In the genomic region with DNA sequence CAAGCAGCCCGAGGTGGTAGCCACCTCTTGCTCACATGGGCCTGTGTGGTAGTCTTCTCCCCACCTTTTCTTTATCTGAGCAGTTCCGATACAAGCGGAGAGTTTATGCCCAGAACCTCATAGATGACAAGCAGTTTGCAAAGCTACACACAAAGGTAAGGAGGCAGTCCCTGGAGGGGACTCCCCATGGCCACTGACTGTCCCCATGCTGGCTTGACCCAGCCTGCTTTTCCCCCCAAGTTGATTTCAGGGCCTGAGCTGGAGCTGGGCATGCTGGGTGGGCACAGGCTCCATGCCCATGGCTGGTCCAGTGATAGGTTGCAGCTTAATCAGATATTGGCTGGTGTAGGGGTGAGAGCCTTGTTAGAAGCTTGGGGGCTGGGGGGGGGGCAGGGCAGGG, we compare ENCODE assay signal across 17 mouse cellular contexts. TPM values are rescaled to one million over a fixed set of nuclear protein-coding genes. Genes with fewer than 3 reads are reported as not detected.
DNase-seq lines count a peak whose midpoint lies in the region; ATAC-seq and TF ChIP-seq lines count a peak whose summit lies in the region.
"Had no signal": no experiment of that assay in that cellular context is flagged by ENCODE, and none has a peak within 500 bp of the region (broad histone marks: within the 10 kb centered on the region; RNA-seq: fewer than 3 reads in every experiment).

No protein-coding gene starts in this region.

- no peaks in the 10 kb centered on the region for H3K9me3 ChIP-seq in intestine, embryonic 14.5 days (ENCODE audit: control insufficient read depth, low read length)
- H3K9me3 ChIP-seq in intestine, embryonic 15.5 days = no peaks in the 10 kb centered on the region
- H3K9me3 ChIP-seq in midbrain, embryonic 10.5 days (replicated peaks) = no peaks in the 10 kb centered on the region
- H3K9me3 ChIP-seq in midbrain, embryonic 14.5 days (ENCODE audit: control insufficient read depth, low read length) = no peaks in the 10 kb centered on the region
- no peaks in the 10 kb centered on the region for H3K9me3 ChIP-seq in midbrain, postnatal 0 days (ENCODE audit: low read length)
- H3K9me3 ChIP-seq: embryonic facial prominence, embryonic 15.5 days; forebrain, embryonic 13.5 days had no signal

- H3K4me1 ChIP-seq in intestine, embryonic 14.5 days (replicated peaks; ENCODE audit: control insufficient read depth, insufficient read depth, low read length) = no peaks in the 10 kb centered on the region; the same call in 1 of the 2 replicates
- peaks cover 13% of the 10 kb centered on the region for H3K4me1 ChIP-seq in intestine, embryonic 15.5 days (replicated peaks)
- peaks cover 42% of the 10 kb centered on the region for H3K4me1 ChIP-seq in midbrain, embryonic 10.5 days
- H3K4me1 ChIP-seq in midbrain, embryonic 14.5 days (ENCODE audit: control insufficient read depth, insufficient read depth, low read length) = peaks cover 16% of the 10 kb centered on the region
- no peaks in the 10 kb centered on the region; the same call in 1 of the 2 replicates for H3K4me1 ChIP-seq in midbrain, postnatal 0 days (ENCODE audit: insufficient read depth, low read length)

- H3K4me2 ChIP-seq in intestine, embryonic 14.5 days (ENCODE audit: low read length) = peak overlapping the region; percentile 91; the same call in 1 of the 2 replicates
- H3K4me2 ChIP-seq in intestine, embryonic 15.5 days (replicated peaks) = no peak overlapping the region; the same call in 1 of the 2 replicates
- no peak overlapping the region; the same call in 1 of the 2 replicates for H3K4me2 ChIP-seq in midbrain, embryonic 14.5 days (ENCODE audit: low read length)
- H3K4me2 ChIP-seq in midbrain, postnatal 0 days (ENCODE audit: low read depth, low read length, poor library complexity, severe bottlenecking) = peak overlapping the region; percentile 91; the same call in 1 of the 2 replicates

- TF ChIP-seq CTCF in midbrain, postnatal 0 days (IDR thresholded peaks at IDR 0.05) = no peak

- WGBS in intestine, embryonic 14.5 days = 87% methylated on average over 3 of the region's 3 CpGs
- WGBS in intestine, embryonic 15.5 days = 88% methylated on average over 3 of the region's 3 CpGs
- 87% methylated on average over 3 of the region's 3 CpGs for WGBS in midbrain, embryonic 10.5 days
- WGBS in midbrain, embryonic 14.5 days = 88% methylated on average over 3 of the region's 3 CpGs
- 88% methylated on average over 3 of the region's 3 CpGs for WGBS in midbrain, postnatal 0 days

- DNase-seq in heart, adult 11 months = peak; percentile 92
- no peak for DNase-seq in heart, adult 8-10 months (ENCODE audit: low spot score)
- no peak for DNase-seq in intestine, embryonic 14.5 days (ENCODE audit: low spot score)
- DNase-seq in midbrain, embryonic 10.5 days (ENCODE audit: low spot score) = no peak
- no peak for DNase-seq in midbrain, embryonic 14.5 days
- no peak for DNase-seq in midbrain, postnatal 0 days (ENCODE audit: low spot score)
- DNase-seq in layer of hippocampus, postnatal 36 days = no peak
- DNase-seq: adrenal gland, postnatal 14 days; cerebellum, postnatal 25 days; gastrocnemius, postnatal 10 days; right cerebral cortex, postnatal 14 days had no signal

- H3K4me3 ChIP-seq in intestine, embryonic 14.5 days (ENCODE audit: low read depth, low read length) = no peak overlapping the region
- H3K4me3 ChIP-seq in intestine, embryonic 15.5 days (replicated peaks) = no peak overlapping the region
- 0 out of 2 replicates have a peak overlapping the region, but pooled peaks have one; percentile 83 for H3K4me3 ChIP-seq in midbrain, embryonic 10.5 days
- H3K4me3 ChIP-seq in midbrain, embryonic 14.5 days (replicated peaks; ENCODE audit: low read depth, low read length) = no peak overlapping the region
- no peak overlapping the region for H3K4me3 ChIP-seq in midbrain, postnatal 0 days (ENCODE audit: low read depth, low read length)

- H3K9ac ChIP-seq in intestine, embryonic 14.5 days (ENCODE audit: low read length) = no peak overlapping the region
- H3K9ac ChIP-seq in intestine, embryonic 15.5 days = no peak overlapping the region
- no peak overlapping the region for H3K9ac ChIP-seq in midbrain, embryonic 14.5 days (replicated peaks; ENCODE audit: low read length)
- no peak overlapping the region for H3K9ac ChIP-seq in midbrain, postnatal 0 days (replicated peaks; ENCODE audit: low read length, poor library complexity, severe bottlenecking)
- H3K9ac ChIP-seq: embryonic facial prominence, embryonic 15.5 days; forebrain, embryonic 13.5 days had no signal

- H3K36me3 ChIP-seq in intestine, embryonic 14.5 days (ENCODE audit: control insufficient read depth, insufficient read depth, low read length) = peaks cover 11% of the 10 kb centered on the region; the same call in 1 of the 2 replicates
- no peaks in the 10 kb centered on the region for H3K36me3 ChIP-seq in intestine, embryonic 15.5 days
- peaks cover 16% of the 10 kb centered on the region for H3K36me3 ChIP-seq in midbrain, embryonic 10.5 days
- peaks cover 13% of the 10 kb centered on the region; the same call in 1 of the 2 replicates for H3K36me3 ChIP-seq in midbrain, embryonic 14.5 days (ENCODE audit: control insufficient read depth, insufficient read depth, low read length)
- H3K36me3 ChIP-seq in midbrain, postnatal 0 days (ENCODE audit: insufficient read depth, low read length) = peaks cover 21% of the 10 kb centered on the region

- peaks cover 27% of the 10 kb centered on the region for H3K27me3 ChIP-seq in intestine, embryonic 14.5 days (replicated peaks; ENCODE audit: control insufficient read depth, insufficient read depth, low read length)
- H3K27me3 ChIP-seq in intestine, embryonic 15.5 days (replicated peaks) = peaks cover 15% of the 10 kb centered on the region
- H3K27me3 ChIP-seq in midbrain, embryonic 10.5 days (ENCODE audit: low read depth, poor library complexity, severe bottlenecking) = peaks cover 53% of the 10 kb centered on the region
- peaks cover 11% of the 10 kb centered on the region; the same call in 1 of the 2 replicates for H3K27me3 ChIP-seq in midbrain, embryonic 14.5 days (ENCODE audit: control insufficient read depth, insufficient read depth, low read length)
- no peaks in the 10 kb centered on the region for H3K27me3 ChIP-seq in midbrain, postnatal 0 days (ENCODE audit: insufficient read depth, low read length)

- ATAC-seq in intestine, embryonic 14.5 days (replicated peaks; ENCODE audit: low FRiP score, low TSS enrichment, low read depth) = no peak
- ATAC-seq in intestine, embryonic 15.5 days = no peak
- ATAC-seq in midbrain, embryonic 14.5 days (ENCODE audit: low FRiP score, low TSS enrichment) = no peak
- ATAC-seq in midbrain, postnatal 0 days (ENCODE audit: low FRiP score) = no peak
- ATAC-seq: inflammation-experienced regulatory T-cells, adult 6 months had no signal

- H3K27ac ChIP-seq in intestine, embryonic 14.5 days (ENCODE audit: low read depth) = no peak overlapping the region
- H3K27ac ChIP-seq in intestine, embryonic 15.5 days = no peak overlapping the region
- H3K27ac ChIP-seq in midbrain, embryonic 10.5 days (replicated peaks) = no peak overlapping the region
- no peak overlapping the region for H3K27ac ChIP-seq in midbrain, embryonic 14.5 days (replicated peaks; ENCODE audit: low read depth, low read length)
- no peak overlapping the region for H3K27ac ChIP-seq in midbrain, postnatal 0 days (ENCODE audit: low read depth, low read length)
- H3K27ac ChIP-seq: embryonic facial prominence, embryonic 15.5 days; forebrain, embryonic 13.5 days had no signal

RNA-seq across cellular contexts. Expression of a gene that starts 1.9 kb away (rescaled TPM):
- 10 to 100 TPM; 36.3 to 53.5 (median 43.5) TPM for total RNA-seq in heart, adult 8-10 months (2022)
- 1.9 and 2.1 TPM in 2 replicates for polyA plus RNA-seq in intestine, embryonic 14.5 days (2014; fragmentation: Nextera tagmentation; extraction: Ambion mirVana)
- polyA plus RNA-seq in intestine, embryonic 15.5 days (2015; fragmentation: Nextera tagmentation; extraction: Ambion mirVana) = 1.2 and 1.3 TPM in 2 replicates
- 2.1 and 2.6 TPM in 2 replicates for polyA plus RNA-seq in midbrain, embryonic 10.5 days (2016; fragmentation: Nextera tagmentation; extraction: Ambion mirVana)
- polyA plus RNA-seq in midbrain, embryonic 14.5 days (2014; fragmentation: Nextera tagmentation; extraction: Ambion mirVana) = 9.9 and 11.5 TPM in 2 replicates
- 61.5 and 63.2 TPM in 2 replicates for total RNA-seq in midbrain, postnatal 0 days (2014; rRNA removed)
- polyA plus RNA-seq in midbrain, postnatal 0 days (2015; fragmentation: Nextera tagmentation; extraction: Ambion mirVana) = 8.1 and 12.6 TPM in 2 replicates
- total RNA-seq in layer of hippocampus, postnatal 36 days (2021) = 100 to 1,000 TPM; 244 to 255 TPM
- polyA plus RNA-seq: inflammation-experienced regulatory T-cells, adult 6 months had no signal

RNA-seq across cellular contexts. Expression of a gene that starts 24.1 kb away (rescaled TPM):
- 10 to 100 TPM; 10.9 to 12.7 (median 11.8) TPM for total RNA-seq in heart, adult 8-10 months (2022)
- 14.4 and 15.4 TPM in 2 replicates for polyA plus RNA-seq in intestine, embryonic 14.5 days (2014; fragmentation: Nextera tagmentation; extraction: Ambion mirVana)
- 22.5 and 26.0 TPM in 2 replicates for polyA plus RNA-seq in intestine, embryonic 15.5 days (2015; fragmentation: Nextera tagmentation; extraction: Ambion mirVana)
- polyA plus RNA-seq in midbrain, embryonic 10.5 days (2016; fragmentation: Nextera tagmentation; extraction: Ambion mirVana) = 13.5 and 14.0 TPM in 2 replicates
- polyA plus RNA-seq in midbrain, embryonic 14.5 days (2014; fragmentation: Nextera tagmentation; extraction: Ambion mirVana) = 16.0 and 21.7 TPM in 2 replicates
- total RNA-seq in midbrain, postnatal 0 days (2014; rRNA removed) = 31.0 and 34.0 TPM in 2 replicates
- 32.4 and 37.1 TPM in 2 replicates for polyA plus RNA-seq in midbrain, postnatal 0 days (2015; fragmentation: Nextera tagmentation; extraction: Ambion mirVana)
- total RNA-seq in layer of hippocampus, postnatal 36 days (2021) = 10 to 100 TPM; 28.6 to 30.6 TPM

RNA-seq across cellular contexts. Expression of a gene that starts 47.6 kb away (rescaled TPM):
- under 1 TPM in 3 of 4 experiments, not detected in 1; 0.09 to 0.25 (median 0.09) TPM for total RNA-seq in heart, adult 8-10 months (2022)
- 5.1 TPM in 2 replicates for polyA plus RNA-seq in intestine, embryonic 14.5 days (2014; fragmentation: Nextera tagmentation; extraction: Ambion mirVana)
- polyA plus RNA-seq in intestine, embryonic 15.5 days (2015; fragmentation: Nextera tagmentation; extraction: Ambion mirVana) = 4.1 and 4.5 TPM in 2 replicates
- polyA plus RNA-seq in midbrain, embryonic 10.5 days (2016; fragmentation: Nextera tagmentation; extraction: Ambion mirVana) = 26.4 and 38.3 TPM in 2 replicates
- 57.6 and 61.6 TPM in 2 replicates for polyA plus RNA-seq in midbrain, embryonic 14.5 days (2014; fragmentation: Nextera tagmentation; extraction: Ambion mirVana)
- total RNA-seq in midbrain, postnatal 0 days (2014; rRNA removed) = 100 and 110 TPM in 2 replicates
- 68.0 and 68.8 TPM in 2 replicates for polyA plus RNA-seq in midbrain, postnatal 0 days (2015; fragmentation: Nextera tagmentation; extraction: Ambion mirVana)
- total RNA-seq in layer of hippocampus, postnatal 36 days (2021) = 100 to 1,000 TPM; 248 to 284 TPM
- total RNA-seq: liver, adult 2 months; megakaryocyte-erythroid progenitor cell, adult 5-6 weeks had no signal

Comparison
In these comparisons a context has a peak if more than half of its experiments do, and no peak if none do; other contexts are left out.
1. H3K4me2 ChIP-seq: peak in intestine, embryonic 14.5 days (single experiment) and midbrain, postnatal 0 days (single experiment); none in intestine, embryonic 15.5 days (single experiment) and midbrain, embryonic 14.5 days (single experiment).